Mouse (Mus musculus) adrenal gland, adult 2 months (tissue): Measurements from ENCODE around the gene Rgs17. TPM values are rescaled to one million over a fixed set of nuclear protein-coding genes. Genes with fewer than 3 reads are reported as not detected.

Experiments used
- DNase-seq: peaks from one replicate; pipeline ENCODE4 v3.0.0; 2021
- polyA plus RNA-seq: library from polyadenylated mRNA; depleted of rRNA; stranded (reverse); fragments of >200 nt; gene quantifications from 2 replicates; pipeline ENCODE4 v1.2.3, GENCODE M21; 2012; rRNA removed
- total RNA-seq, 2 experiments: library from RNA; stranded (reverse); gene quantifications; 2 replicates each; pipeline ENCODE4 v1.2.3; 2021

The Rgs17 gene
- total and polyA plus RNA-seq, 3 experiments, result 0.03 to 1.6 (median 1.2) TPM

DNA sequence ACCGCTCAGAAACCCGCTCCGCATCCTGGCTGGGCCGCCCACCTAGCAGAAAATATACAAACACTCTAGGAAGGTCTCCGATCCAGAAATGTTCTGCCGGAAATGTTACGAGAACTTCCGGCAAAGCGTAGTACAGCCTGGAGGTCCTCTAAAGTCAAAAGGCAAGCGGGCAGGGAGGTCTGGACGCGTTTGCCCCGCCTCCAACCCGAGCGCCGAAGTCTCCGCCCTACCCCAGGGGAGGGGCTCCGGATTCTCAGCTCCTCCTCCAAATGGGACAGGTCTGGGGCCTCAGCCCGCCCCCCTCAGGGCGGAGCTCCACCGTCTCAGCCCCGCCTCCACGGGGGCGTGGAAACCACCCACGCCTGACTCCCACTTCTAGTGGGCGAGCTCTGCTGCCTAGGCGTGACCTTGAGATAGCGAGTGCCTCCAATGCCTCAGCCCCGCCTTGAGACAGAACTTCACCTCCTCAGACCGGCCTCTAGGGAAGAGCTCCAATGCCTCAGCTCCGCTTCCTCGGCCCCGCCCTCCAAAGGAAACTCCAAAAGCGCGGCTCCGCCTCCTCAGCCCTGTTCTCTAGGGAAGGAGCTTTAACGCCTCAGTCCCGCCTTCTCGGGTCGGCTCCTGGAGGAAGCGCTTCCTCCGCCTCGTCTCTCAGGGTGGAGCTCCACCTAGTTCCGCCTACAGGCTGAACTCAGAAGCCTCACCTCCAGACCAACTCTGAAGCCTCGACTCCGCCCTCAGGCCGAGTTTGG, 98.3 kb downstream of the Rgs17 start, which contains the start of gene Mtrf1l:
Gene Mtrf1l, minus strand, starts transcription at position 171 of the 752 bp plus-strand sequence.
- DNase-seq, result peak; percentile 99

DNA sequence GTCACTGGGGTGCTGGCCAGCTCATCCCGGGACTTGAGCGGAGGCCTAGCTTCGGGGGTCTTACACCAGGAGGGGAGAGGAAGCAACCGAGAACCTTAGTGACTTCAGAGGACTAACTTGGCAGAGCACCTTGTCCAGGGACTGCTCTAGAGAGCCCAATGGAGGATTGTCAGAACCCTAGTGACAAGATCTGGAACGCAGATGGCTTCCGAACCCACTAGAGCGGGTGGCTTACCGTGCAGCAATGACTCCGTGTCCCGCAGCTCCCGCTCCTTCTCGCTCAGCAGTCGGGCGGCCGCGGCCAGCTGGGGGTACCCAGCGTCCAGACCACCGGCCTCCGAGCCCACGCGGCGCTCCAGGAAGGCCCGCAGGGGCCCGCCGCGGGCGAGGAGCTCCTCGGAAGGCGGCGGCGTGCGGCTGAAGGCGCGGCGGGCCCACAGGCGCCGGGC, 98.9 kb downstream of the Rgs17 start:
- DNase-seq, result no peak

DNA sequence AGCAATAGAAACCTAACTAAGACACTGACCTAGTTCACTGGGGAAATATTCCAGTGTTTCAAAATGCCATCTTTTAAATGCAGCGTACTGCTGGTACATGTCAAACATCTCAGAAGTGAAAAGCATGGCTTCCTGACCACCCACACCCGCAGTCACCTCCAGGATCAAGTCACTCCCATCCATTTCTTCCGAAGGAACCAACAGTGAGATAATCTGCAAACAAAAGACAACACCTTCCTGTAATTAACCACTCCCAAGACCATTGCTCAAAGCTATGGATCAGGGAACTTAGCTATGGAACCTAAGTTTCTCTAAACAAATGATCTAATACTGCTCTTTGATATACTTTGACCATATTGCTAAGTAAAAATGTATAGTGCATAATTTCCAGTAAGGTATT, 103.4 kb downstream of the Rgs17 start:
- no peak for DNase-seq

DNA sequence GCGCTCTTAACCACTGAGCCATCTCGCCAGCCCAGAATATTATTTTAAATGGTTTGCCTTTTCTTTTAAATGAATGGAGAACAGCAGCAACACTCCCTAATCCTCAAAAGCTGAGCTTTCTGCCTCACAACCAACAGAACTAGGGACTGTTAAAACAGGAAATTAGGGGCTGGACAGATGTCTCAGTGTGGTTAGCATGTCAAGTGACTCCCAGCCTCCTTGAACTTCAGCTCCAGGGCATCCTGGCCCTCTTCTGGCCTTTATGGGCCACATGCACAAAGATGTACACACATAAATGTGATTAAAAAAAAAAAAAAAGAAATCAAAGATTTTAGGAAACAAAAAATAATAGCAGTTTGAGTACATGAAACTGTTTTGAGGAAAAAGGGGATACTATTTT, 106.2 kb downstream of the Rgs17 start:
- no peak for DNase-seq

DNA sequence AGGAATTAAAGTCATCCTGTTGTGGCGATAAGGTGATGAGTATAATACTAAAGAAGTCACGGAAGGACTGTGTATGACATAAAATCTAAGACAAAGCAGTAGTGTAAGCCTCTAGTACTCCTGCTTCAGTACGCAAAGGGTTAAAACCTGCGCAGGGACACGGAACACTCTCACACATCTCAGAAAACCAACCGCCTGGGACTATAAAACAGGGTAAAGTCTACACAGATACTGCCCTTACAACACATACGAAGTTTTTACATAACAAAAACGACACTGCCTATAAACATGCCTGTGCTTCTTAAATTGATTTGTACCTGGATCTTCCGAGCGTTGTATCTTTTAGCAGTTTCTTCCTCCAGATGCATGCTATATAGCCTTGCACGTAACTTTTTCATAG, 108.5 kb downstream of the Rgs17 start:
- DNase-seq, result no peak

DNA sequence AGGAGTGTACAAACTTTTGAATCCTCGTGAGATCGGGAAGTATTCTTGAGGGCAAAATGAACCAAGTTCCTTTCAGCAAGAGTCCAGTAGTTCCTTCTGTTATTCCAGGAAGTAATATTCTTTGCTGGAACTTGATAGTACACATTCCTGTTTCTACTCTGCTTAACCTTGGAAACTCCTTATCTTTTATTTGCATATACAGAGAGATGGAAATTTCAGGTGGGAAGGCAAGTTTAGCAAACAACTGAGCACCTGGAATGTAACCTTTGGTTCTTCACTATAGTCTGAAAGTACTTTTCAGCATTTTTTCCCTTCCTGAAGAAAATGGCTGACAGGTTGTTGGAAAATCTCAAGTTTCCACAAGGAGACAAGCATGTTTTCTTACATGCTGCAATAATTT, 114.5 kb downstream of the Rgs17 start:
- no peak for DNase-seq

DNA sequence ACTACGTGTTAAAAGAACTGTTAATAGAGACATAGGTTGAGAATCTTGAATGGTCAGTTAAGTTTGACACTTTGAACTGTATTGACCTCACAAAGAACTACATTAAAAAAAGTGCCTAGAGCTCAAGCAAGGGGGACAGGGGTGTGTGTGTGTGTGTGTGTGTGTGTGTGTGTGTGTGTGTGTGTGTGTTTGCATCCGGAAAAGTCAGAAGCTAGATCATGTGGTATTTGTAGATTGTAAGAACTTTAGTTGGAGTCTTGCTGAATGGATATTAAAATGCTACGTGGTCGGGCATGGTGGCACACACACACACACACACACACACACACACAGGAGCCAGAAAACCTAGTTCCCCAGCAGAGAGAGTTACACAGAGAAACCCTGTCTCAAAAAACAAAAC, 115.2 kb downstream of the Rgs17 start:
- DNase-seq, result no peak

DNA sequence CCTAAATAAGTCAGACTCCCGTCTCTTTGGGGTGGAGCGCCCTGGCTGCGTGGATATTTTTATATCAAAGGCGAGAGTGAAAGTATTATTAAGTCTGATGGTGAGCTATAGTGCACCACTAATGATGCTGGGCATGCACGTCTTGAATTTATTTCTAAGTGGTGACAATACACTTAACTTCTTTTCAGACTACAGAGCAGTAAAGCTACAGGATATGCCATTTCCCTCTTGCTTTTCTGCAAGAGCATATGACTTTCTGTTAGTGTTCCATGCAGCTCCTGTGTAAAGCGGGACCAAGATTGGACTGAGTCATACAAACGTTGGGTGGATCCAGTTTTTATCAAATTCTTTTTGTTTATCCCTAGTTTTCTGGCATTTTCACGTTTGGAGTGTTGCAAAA, 115.8 kb downstream of the Rgs17 start:
- peak; percentile 14 for DNase-seq

DNA sequence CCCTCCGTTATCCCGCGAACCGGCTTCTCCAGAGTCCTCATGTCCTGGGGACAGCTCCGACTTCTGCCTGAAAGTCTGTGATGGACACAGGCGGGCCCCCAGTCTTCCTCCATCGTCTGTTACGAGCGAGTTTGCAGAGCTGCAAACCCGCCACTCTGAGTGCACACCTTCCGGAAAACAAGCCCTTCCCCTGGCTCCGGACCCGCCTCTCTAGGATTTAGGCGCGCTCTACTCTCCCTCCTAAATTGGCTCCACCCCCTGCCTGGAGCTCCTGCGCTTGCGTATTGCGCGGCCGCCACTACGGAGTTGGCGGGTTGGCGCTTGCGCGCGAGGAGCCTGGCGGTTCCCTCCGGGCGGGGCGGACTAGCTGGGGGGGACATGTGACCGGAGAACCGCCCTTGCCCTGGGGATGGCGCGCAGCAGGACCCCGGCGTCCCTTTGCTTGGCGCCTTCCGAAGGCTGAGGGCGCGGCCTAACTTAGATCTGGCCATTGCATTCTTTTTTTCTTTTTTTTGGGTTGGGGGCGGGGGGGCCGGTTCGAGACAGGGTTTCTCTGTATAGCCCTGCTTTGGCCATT, 116.4 kb downstream of the Rgs17 start:
- DNase-seq, result peak; percentile 98

DNA sequence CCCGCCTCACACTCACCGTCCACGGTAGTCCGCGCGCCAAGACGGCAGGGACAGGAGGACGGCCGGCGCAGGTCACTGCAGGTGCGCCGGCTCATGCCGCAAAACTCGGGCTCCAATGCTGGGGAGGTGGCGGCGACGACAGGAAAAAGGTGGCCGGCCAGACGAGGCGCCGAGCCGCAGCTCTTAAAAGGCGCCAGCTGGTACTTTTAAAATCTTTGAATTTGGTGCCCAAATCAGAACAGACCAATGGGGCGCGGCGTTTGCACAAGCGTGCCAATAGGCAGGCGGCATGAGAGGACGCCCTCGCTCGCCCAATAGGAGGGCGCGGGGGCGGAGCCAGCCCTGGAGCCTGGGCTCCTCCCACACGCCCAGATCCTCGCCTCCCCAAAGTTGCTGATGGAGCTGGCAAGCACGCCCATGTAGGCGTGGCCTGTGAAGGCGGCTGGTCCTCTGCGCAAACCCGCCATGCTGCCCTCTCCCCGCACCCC, 116.9 kb downstream of the Rgs17 start, which contains the start of gene Fbxo5:
Gene Fbxo5, minus strand, starts transcription at position 358 of the 488 bp plus-strand sequence.
- peak; percentile 99 for DNase-seq

DNA sequence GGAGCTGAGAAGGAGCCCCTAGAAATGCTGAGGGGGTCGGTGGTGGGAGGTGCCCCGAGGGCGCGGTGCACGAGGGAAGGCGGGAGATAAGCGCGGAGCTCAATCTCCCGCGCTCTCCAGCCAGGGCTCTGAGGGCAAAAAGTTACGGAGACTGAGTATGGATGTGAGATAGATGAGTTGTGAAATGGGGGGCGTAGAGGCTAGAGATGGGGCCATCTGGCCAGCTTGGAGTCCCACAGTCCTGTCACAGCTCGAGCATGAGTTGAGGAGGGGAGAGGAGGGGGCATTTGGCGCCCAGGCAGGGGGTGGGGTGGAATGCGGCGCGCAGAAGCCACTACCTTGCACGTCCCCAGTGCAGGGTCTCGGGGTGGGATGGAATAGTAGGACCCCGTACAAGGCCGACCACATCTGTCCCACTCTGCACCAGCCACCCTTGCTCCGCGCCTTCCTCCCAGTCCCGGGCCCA, 117.5 kb downstream of the Rgs17 start:
- no peak for DNase-seq

DNA sequence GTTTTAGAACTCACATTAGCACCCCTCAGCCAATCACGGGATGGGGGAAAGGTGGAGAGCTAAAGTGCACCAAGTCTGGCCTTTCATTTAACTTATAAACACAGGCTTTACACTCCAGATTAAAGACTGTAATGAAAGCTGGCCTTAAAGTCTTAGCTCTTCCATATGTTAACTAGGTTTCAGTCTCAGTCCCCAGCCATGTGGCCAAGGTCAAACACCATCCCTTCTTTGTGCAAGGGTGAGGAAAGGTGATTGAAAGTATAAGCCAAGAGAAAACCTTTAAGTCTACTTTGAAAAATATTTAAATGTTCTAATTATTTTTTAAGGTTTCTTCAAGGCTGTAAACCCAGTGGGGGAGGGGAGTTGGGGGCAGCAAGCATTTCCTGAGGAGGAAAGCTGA, 118.5 kb downstream of the Rgs17 start:
- no peak for DNase-seq

DNA sequence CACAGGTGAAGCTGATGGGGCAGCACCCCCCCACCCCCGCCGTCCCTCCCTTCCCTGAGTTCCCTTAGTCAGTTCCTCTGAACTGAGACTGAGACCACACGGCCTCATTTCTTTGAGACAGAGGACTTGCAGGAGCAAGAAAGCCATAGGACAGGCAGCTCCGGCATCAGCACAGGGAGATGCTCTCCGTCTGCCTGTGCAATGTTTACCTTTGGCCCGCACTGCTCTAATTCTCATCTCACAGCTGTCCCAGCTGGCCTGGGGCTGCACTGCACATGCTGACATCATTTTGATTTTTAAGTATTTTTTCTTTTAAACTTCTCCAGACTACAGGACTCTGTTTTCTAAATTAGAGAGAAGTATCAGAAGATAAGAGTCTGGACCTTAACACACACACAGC, 119.3 kb downstream of the Rgs17 start:
- DNase-seq, result no peak

DNA sequence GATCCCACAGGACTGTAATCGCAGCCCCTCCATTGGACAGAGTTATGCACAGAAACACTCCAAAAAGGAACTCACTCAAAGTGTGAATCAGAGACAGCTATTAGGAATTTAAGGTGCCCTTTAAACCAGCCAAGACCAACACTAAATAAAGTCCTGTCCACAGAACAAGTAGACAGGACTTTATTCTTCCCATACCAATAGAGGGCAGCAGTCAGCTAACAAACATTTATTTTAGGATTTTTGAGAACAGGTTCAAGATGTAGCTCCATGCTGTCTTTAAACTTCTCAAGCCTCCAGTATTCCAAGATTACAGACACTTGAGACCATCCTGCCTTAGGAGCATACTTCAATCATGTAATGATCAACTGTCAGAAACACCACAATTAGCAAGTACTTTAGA, 121.7 kb downstream of the Rgs17 start:
- DNase-seq, result no peak

DNA sequence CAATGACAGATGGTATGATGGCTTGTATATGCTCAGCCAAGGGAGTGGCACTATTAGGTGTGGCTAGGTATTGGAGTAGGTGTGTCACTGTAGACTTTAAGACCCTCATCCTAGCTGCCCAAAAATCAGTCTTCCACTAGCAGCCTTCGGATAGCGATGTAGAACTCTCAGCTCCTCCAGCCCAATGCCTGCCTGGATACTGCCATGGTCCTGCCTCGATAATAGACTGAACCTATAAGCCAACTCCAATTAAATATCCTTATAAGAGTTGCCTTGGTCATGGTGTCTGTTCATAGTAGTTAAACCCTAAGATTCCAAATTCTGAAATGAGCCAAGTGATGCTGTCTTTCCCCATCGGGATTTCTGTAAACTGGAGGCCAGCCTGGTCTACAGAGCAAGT, 124.1 kb downstream of the Rgs17 start:
- no peak for DNase-seq

DNA sequence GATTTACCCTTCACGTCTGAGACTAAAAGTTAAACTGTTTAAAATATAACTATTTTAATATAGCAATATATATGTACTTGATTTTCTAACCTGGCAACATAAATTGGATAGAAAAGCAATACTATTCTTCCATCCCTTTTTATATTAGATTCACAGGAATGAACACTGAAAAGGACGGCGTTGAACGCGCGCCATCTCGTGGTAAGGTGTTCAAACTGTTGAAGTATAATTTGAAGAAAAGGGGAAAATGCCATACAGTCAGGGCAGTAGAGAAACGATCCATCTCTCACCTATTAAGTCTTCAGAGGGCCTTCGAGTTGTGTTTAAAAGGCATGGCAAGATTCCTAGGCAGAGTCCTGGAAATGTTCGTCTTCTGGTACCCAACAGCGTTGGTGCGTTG, 131.5 kb downstream of the Rgs17 start:
- DNase-seq, result peak; percentile 26

DNA sequence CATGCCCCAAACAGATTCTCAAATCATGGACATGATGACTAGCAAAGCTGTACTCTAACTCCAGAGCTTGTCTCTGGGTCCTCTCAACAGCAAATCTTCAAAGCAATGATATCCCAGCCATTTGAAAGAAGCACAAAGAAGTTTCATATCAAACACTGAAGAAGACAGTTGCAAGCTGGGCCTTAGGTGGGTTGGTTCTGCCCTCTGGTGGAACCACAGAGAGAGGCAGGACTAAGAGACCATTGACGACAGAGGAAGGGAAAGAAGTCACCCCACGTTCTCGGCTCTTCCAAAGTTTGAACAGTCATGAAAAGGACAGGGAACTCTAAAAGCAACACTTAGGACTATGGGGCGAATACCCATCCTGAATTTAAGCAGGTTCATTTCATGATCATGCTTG, 135.3 kb downstream of the Rgs17 start:
- peak; percentile 10 for DNase-seq

Other genes starting within 250 kb of the Rgs17 start
- gene Fbxo5, start 116.8 kb downstream of the Rgs17 start, total RNA-seq, result 1 to 10 TPM; 1.8 to 1.9 TPM
- 0.37 and 0.49 TPM in 2 replicates for gene Fbxo5, start 116.8 kb downstream of the Rgs17 start, polyA plus RNA-seq
- gene Mtrf1l, start 98.5 kb downstream of the Rgs17 start, total RNA-seq, result 10 to 100 TPM; 10.6 to 11.4 TPM
- 3.6 and 4.6 TPM in 2 replicates for gene Mtrf1l, start 98.5 kb downstream of the Rgs17 start, polyA plus RNA-seq